Mouse (Mus musculus): ENCODE results near the gene Fgfbp3. TPM values are rescaled to one million over a fixed set of nuclear protein-coding genes. Genes with fewer than 3 reads are reported as not detected.

Gene Fgfbp3
- polyA plus RNA-seq, 1 experiment from 2014 or later, result 3.8 TPM

GRCm38 (mm10) chr19:36932097-36932496, 12.7 kb upstream of the Fgfbp3 start:
- Histone ChIP-seq H3K4me2 (ENCODE audit: low read length) (no peak overlapping the region), H3K27ac (ENCODE audit: low read depth) (no peak overlapping the region), H3K4me3 (ENCODE audit: low read depth, low read length) (no peak overlapping the region), H3K9ac (ENCODE audit: low read length) (no peak overlapping the region), H3K36me3 (ENCODE audit: control insufficient read depth, insufficient read depth, low read length) (no peaks in the 10 kb centered on the region), H3K9me3 (ENCODE audit: control insufficient read depth, low read length) (no peaks in the 10 kb centered on the region), H3K27me3 (replicated peaks; ENCODE audit: control insufficient read depth, insufficient read depth, low read length) (no peaks in the 10 kb centered on the region), H3K4me1 (replicated peaks; ENCODE audit: control insufficient read depth, insufficient read depth, low read length) (peaks cover 5% of the 10 kb centered on the region)
- ATAC-seq (replicated peaks; ENCODE audit: low FRiP score, low TSS enrichment, low read depth), result no peak
- no peak for DNase-seq (ENCODE audit: low spot score)

GRCm38 (mm10) chr19:36929816-36930215, 10.4 kb upstream of the Fgfbp3 start:
- ATAC-seq (replicated peaks; ENCODE audit: low FRiP score, low TSS enrichment, low read depth) (no peak), DNase-seq (ENCODE audit: low spot score) (no peak)
- Histone ChIP-seq H3K4me3 (ENCODE audit: low read depth, low read length) (no peak overlapping the region), H3K27me3 (replicated peaks; ENCODE audit: control insufficient read depth, insufficient read depth, low read length) (no peaks in the 10 kb centered on the region), H3K9ac (ENCODE audit: low read length) (no peak overlapping the region), H3K27ac (ENCODE audit: low read depth) (no peak overlapping the region), H3K9me3 (ENCODE audit: control insufficient read depth, low read length) (no peaks in the 10 kb centered on the region), H3K4me2 (ENCODE audit: low read length) (no peak overlapping the region), H3K4me1 (replicated peaks; ENCODE audit: control insufficient read depth, insufficient read depth, low read length) (peaks cover 13% of the 10 kb centered on the region), H3K36me3 (ENCODE audit: control insufficient read depth, insufficient read depth, low read length) (no peaks in the 10 kb centered on the region)

GRCm38 (mm10) chr19:36927800-36928361, 8.5 kb upstream of the Fgfbp3 start:
- Histone ChIP-seq H3K4me3 (ENCODE audit: low read depth, low read length) (no peak overlapping the region), H3K9ac (ENCODE audit: low read length) (no peak overlapping the region), H3K27me3 (replicated peaks; ENCODE audit: control insufficient read depth, insufficient read depth, low read length) (no peaks in the 10 kb centered on the region), H3K27ac (ENCODE audit: low read depth) (no peak overlapping the region), H3K4me2 (ENCODE audit: low read length) (peak overlapping the region; percentile 66), H3K36me3 (ENCODE audit: control insufficient read depth, insufficient read depth, low read length) (no peaks in the 10 kb centered on the region), H3K4me1 (replicated peaks; ENCODE audit: control insufficient read depth, insufficient read depth, low read length) (peaks cover 13% of the 10 kb centered on the region), H3K9me3 (ENCODE audit: control insufficient read depth, low read length) (no peaks in the 10 kb centered on the region)
- WGBS, result 85% methylated on average over 6 of the region's 6 CpGs
- no peak for DNase-seq (ENCODE audit: low spot score)
- no peak for ATAC-seq (replicated peaks; ENCODE audit: low FRiP score, low TSS enrichment, low read depth)

GRCm38 (mm10) chr19:36926553-36927236, 7.3 kb upstream of the Fgfbp3 start:
- ATAC-seq (replicated peaks; ENCODE audit: low FRiP score, low TSS enrichment, low read depth), result no peak
- Histone ChIP-seq H3K27ac (ENCODE audit: low read depth) (peak overlapping the region; percentile 91), H3K4me1 (replicated peaks; ENCODE audit: control insufficient read depth, insufficient read depth, low read length) (peaks cover 13% of the 10 kb centered on the region), H3K4me3 (ENCODE audit: low read depth, low read length) (peak overlapping the region; percentile 95), H3K9ac (ENCODE audit: low read length) (peak overlapping the region; percentile 90), H3K27me3 (replicated peaks; ENCODE audit: control insufficient read depth, insufficient read depth, low read length) (no peaks in the 10 kb centered on the region), H3K4me2 (ENCODE audit: low read length) (peak overlapping the region; percentile 66), H3K36me3 (ENCODE audit: control insufficient read depth, insufficient read depth, low read length) (no peaks in the 10 kb centered on the region), H3K9me3 (ENCODE audit: control insufficient read depth, low read length) (no peaks in the 10 kb centered on the region)
- DNase-seq (ENCODE audit: low spot score), result no peak
- 2% methylated on average over 26 of the region's 26 CpGs for WGBS

GRCm38 (mm10) chr19:36925671-36926552, 6.5 kb upstream of the Fgfbp3 start, which contains the start of gene Btaf1:
Gene Btaf1 (plus strand): TSS chr19:36926079.
- Histone ChIP-seq H3K4me2 (ENCODE audit: low read length) (peak within 1 kb of the TSS; percentile 66), H3K27ac (ENCODE audit: low read depth) (peak within 1 kb of the TSS; percentile 91), H3K27me3 (replicated peaks; ENCODE audit: control insufficient read depth, insufficient read depth, low read length) (no peaks in the 10 kb centered on the region), H3K9ac (ENCODE audit: low read length) (peak within 1 kb of the TSS; percentile 90), H3K4me1 (replicated peaks; ENCODE audit: control insufficient read depth, insufficient read depth, low read length) (peaks cover 13% of the 10 kb centered on the region), H3K4me3 (ENCODE audit: low read depth, low read length) (peak within 1 kb of the TSS; percentile 95), H3K9me3 (ENCODE audit: control insufficient read depth, low read length) (no peaks in the 10 kb centered on the region), H3K36me3 (ENCODE audit: control insufficient read depth, insufficient read depth, low read length) (no peaks in the 10 kb centered on the region)
- WGBS, result under 1% methylated on average over 85 of the region's 98 CpGs
- peak; percentile 94 for DNase-seq (ENCODE audit: low spot score)
- peak; percentile 96 for ATAC-seq (replicated peaks; ENCODE audit: low FRiP score, low TSS enrichment, low read depth)

- Histone ChIP-seq H3K4me1 (replicated peaks; ENCODE audit: control insufficient read depth, insufficient read depth, low read length) (peaks cover 13% of the 10 kb centered on the region), H3K9ac (ENCODE audit: low read length) (no peak overlapping the region), H3K4me2 (ENCODE audit: low read length) (no peak overlapping the region), H3K27me3 (replicated peaks; ENCODE audit: control insufficient read depth, insufficient read depth, low read length) (no peaks in the 10 kb centered on the region), H3K9me3 (ENCODE audit: control insufficient read depth, low read length) (no peaks in the 10 kb centered on the region), H3K27ac (ENCODE audit: low read depth) (no peak overlapping the region), H3K36me3 (ENCODE audit: control insufficient read depth, insufficient read depth, low read length) (no peaks in the 10 kb centered on the region), H3K4me3 (ENCODE audit: low read depth, low read length) (no peak overlapping the region)
- no peak for DNase-seq (ENCODE audit: low spot score)
- ATAC-seq (replicated peaks; ENCODE audit: low FRiP score, low TSS enrichment, low read depth), result no peak
- WGBS, result 56% methylated on average over 3 of the region's 3 CpGs
These were observed 3.5 kb upstream of the Fgfbp3 start for GRCm38 (mm10) chr19:36922936-36923335.

- DNase-seq (ENCODE audit: low spot score) (no peak), ATAC-seq (replicated peaks; ENCODE audit: low FRiP score, low TSS enrichment, low read depth) (no peak)
- Histone ChIP-seq H3K4me2 (ENCODE audit: low read length) (no peak overlapping the region), H3K4me3 (ENCODE audit: low read depth, low read length) (no peak overlapping the region), H3K27ac (ENCODE audit: low read depth) (no peak overlapping the region), H3K36me3 (ENCODE audit: control insufficient read depth, insufficient read depth, low read length) (no peaks in the 10 kb centered on the region), H3K4me1 (replicated peaks; ENCODE audit: control insufficient read depth, insufficient read depth, low read length) (peaks cover 7% of the 10 kb centered on the region; the same call in 1 of the 2 replicates), H3K9ac (ENCODE audit: low read length) (no peak overlapping the region), H3K27me3 (replicated peaks; ENCODE audit: control insufficient read depth, insufficient read depth, low read length) (no peaks in the 10 kb centered on the region), H3K9me3 (ENCODE audit: control insufficient read depth, low read length) (no peaks in the 10 kb centered on the region)
- WGBS, result 37% methylated on average over 2 of the region's 2 CpGs
These were observed 2.6 kb upstream of the Fgfbp3 start for GRCm38 (mm10) chr19:36922015-36922414.

- H3K9me3 ChIP-seq (ENCODE audit: control insufficient read depth, low read length), result no peaks in the 10 kb centered on the region
- no peaks in the 10 kb centered on the region for H3K27me3 ChIP-seq (replicated peaks; ENCODE audit: control insufficient read depth, insufficient read depth, low read length)
- under 1% methylated on average over 71 of the region's 85 CpGs for WGBS
- H3K27ac ChIP-seq (ENCODE audit: low read depth), result peak overlapping the region; percentile 85
- ATAC-seq (replicated peaks; ENCODE audit: low FRiP score, low TSS enrichment, low read depth) (peak; percentile 88), DNase-seq (ENCODE audit: low spot score) (peak; percentile 90)
- H3K4me3 ChIP-seq (ENCODE audit: low read depth, low read length), result peak overlapping the region; percentile 76
- H3K4me2 ChIP-seq (ENCODE audit: low read length), result peak overlapping the region; percentile 60
- H3K9ac ChIP-seq (ENCODE audit: low read length), result peak overlapping the region; percentile 81
- no peaks in the 10 kb centered on the region for H3K4me1 ChIP-seq (replicated peaks; ENCODE audit: control insufficient read depth, insufficient read depth, low read length)
- H3K36me3 ChIP-seq (ENCODE audit: control insufficient read depth, insufficient read depth, low read length), result no peaks in the 10 kb centered on the region
These were observed 744 bp downstream of the Fgfbp3 start for GRCm38 (mm10) chr19:36918441-36919301.
